Mouse (Mus musculus) lung, postnatal 25 days (tissue): ENCODE data around the gene Ascc2.

ENCODE experiments used
- DNase-seq: peaks from one replicate; pipeline ENCODE4 v3.0.0; 2022; ENCODE audit warnings: low spot score

The Ascc2 gene

DNA sequence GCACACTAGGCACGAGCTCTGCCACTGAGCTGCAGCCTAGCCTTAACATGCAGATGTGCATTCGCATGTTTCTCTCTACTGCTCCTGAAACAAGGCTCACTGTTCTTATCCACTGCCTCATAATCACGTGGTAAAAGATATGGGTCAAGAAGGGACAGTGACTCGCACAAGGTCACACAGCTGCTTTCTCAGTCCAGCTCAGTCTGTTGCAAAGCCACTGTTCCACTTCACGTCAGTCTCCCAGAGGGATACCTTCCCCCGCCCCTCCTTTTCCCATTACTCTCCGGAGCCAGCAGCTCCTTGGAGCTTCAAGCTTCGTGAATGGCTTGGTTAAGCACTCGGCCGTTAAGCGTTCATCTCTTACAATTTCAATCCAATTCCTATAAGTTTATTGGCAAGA, 82.8 kb downstream of the Ascc2 start:
- DNase-seq = no peak

GRCm38 (mm10) chr11:4720900-4721580, 83.5 kb downstream of the Ascc2 start:
- DNase-seq = peak; percentile 64

- DNase-seq = no peak
These were observed 84.2 kb downstream of the Ascc2 start for GRCm38 (mm10) chr11:4721728-4722127.

DNA sequence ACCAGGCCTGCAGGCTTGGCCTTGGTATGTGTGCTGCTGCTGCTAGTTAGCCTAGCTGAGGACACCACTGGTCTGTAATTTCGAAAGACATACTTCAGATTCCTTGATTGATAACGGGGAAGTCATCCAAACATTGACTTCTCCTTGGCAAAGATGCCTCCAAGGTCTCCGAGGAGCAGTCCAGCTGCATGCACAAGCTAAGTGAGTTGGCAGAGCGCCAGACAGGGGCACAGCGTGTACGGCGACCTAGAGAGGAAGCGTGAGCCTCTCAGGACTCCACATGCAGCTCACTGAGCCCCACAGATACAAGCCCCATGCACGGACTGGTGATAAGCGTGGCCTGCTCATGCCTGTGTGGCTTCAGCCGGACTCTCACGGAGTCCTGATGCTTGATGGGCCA, 92.1 kb downstream of the Ascc2 start:
- peak; percentile 39 for DNase-seq

- peak; percentile 37 for DNase-seq
These were observed 92.5 kb downstream of the Ascc2 start for GRCm38 (mm10) chr11:4730096-4730495.

DNA sequence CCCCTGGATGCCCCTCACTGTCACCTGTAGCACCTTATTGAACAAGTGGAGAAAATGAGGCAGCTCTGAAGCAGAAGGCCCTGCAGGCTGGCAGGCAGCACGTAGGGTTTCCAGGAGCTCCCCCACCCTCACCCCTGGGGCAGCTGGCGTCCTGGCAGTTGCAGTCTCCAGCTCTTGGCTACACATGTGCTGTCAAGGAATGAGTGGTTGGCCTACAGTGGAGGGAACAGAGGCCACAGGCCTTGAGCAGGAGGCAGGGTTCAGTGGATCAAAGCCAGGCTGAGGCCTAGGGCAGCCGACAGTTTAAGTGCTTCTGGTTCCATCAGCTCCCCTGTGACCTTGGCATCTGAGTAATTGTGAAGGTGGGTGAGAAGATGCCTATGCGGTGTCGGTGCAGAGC, 93.4 kb downstream of the Ascc2 start:
- DNase-seq = no peak

GRCm38 (mm10) chr11:4731781-4732180, 94.2 kb downstream of the Ascc2 start:
- DNase-seq = no peak

- no peak for DNase-seq
These were observed 96.6 kb downstream of the Ascc2 start for GRCm38 (mm10) chr11:4734179-4734578.
